Mouse (Mus musculus): ENCODE measurements around the gene Commd3.

Commd3 gene

DNA sequence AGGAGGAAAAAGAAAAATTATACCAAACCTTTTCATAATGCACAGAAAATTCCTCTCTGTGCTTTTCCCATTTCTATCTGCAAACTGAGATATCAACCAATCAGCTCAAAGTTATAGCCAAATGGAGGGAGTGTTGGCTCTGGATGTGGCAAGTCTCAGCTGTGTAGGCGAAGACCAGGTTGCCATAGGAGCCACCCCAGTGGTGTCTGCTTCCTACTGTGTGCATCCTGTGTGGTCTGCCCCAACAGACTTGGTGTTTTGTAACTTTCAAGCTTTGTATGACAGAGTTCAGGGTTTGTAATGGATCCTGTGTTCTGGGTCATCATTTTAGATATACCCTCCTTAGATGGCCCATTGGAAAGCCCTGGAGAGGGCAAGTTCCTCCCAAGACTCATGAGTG, 52.3 kb downstream of the Commd3 start:
- DNase-seq = no peak

All from cerebellum, adult 9-10 months (tissue).